Mouse (Mus musculus): ENCODE measurements around the gene Cox16. TPM values are rescaled to one million over a fixed set of nuclear protein-coding genes. Genes with fewer than 3 reads are reported as not detected.
"Not testable (repeated sequence)": the region's sequence is repeated elsewhere in the genome, so short reads cannot be mapped to it uniquely, and the experiment has no call there.

Gene Cox16
- polyA plus RNA-seq, 1 experiment from 2014 or later: 132 TPM

GRCm38 (mm10) chr12:81485311-81485710 lies 384 bp upstream of the Cox16 start:
- peaks cover 6% of the 10 kb centered on the region; the same call in 1 of the 2 replicates for H3K4me1 ChIP-seq (ENCODE audit: insufficient read depth)
- WGBS (ENCODE audit: insufficient replicate concordance): 46% methylated on average over 6 of the region's 6 CpGs
- peak overlapping the region; percentile 69 for H3K4me3 ChIP-seq (ENCODE audit: low read depth, low read length)
- H3K9me3 ChIP-seq (ENCODE audit: low read length): no peaks in the 10 kb centered on the region
- DNase-seq (no peak), ATAC-seq (no peak)
- no peaks in the 10 kb centered on the region for H3K36me3 ChIP-seq (replicated peaks; ENCODE audit: insufficient read depth, low read length)
- H3K4me2 ChIP-seq (ENCODE audit: low read depth, low read length): peak overlapping the region; percentile 68
- peak overlapping the region; percentile 97; the same call in 1 of the 2 replicates for H3K27ac ChIP-seq (ENCODE audit: low read depth)
- TF ChIP-seq CTCF (IDR thresholded peaks at IDR 0.05; ENCODE audit: low read depth) (no peak), EP300 (IDR thresholded peaks at IDR 0.05; ENCODE audit: low read depth) (no peak)
- no peaks in the 10 kb centered on the region for H3K27me3 ChIP-seq (ENCODE audit: insufficient read depth, low read length)
- no peak overlapping the region for H3K9ac ChIP-seq (replicated peaks)

DNA sequence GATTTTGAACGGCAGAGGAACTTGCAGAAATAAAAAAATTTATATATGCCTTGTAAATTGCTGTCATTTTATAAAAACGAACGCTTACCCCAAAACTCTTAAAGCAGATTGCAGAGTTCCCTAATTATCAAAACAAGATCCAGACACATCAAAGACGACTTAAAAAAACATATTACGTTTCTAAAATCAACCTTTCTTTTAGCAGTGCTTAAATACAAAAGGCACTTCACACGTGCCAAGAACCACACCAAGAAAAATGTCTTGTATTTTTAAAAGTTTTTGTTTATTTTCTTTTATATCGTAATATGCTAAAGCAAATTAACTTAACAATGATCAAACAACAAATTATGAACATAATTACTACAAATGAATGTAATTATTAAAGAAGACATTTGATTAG lies 715 bp downstream of the Cox16 start:
- Histone ChIP-seq H3K27me3 (ENCODE audit: insufficient read depth, low read length) (no peaks in the 10 kb centered on the region), H3K4me3 (ENCODE audit: low read depth, low read length) (peak overlapping the region; percentile 69), H3K9ac (replicated peaks) (peak overlapping the region; percentile 74), H3K4me1 (ENCODE audit: insufficient read depth) (peaks cover 6% of the 10 kb centered on the region; the same call in 1 of the 2 replicates), H3K27ac (ENCODE audit: low read depth) (peak overlapping the region; percentile 97), H3K4me2 (ENCODE audit: low read depth, low read length) (peak overlapping the region; percentile 68), H3K36me3 (replicated peaks; ENCODE audit: insufficient read depth, low read length) (0 out of 2 replicates have a peak, but pooled peaks cover 4% of the 10 kb centered on the region), H3K9me3 (ENCODE audit: low read length) (no peaks in the 10 kb centered on the region)
- ATAC-seq (no peak), DNase-seq (no peak)
- no peak for TF ChIP-seq CTCF (IDR thresholded peaks at IDR 0.05; ENCODE audit: low read depth)
- no peak for TF ChIP-seq EP300 (IDR thresholded peaks at IDR 0.05; ENCODE audit: low read depth)
- 2% methylated on average over 7 of the region's 7 CpGs for whole genome bisulfite sequencing (ENCODE audit: insufficient replicate concordance)

DNA sequence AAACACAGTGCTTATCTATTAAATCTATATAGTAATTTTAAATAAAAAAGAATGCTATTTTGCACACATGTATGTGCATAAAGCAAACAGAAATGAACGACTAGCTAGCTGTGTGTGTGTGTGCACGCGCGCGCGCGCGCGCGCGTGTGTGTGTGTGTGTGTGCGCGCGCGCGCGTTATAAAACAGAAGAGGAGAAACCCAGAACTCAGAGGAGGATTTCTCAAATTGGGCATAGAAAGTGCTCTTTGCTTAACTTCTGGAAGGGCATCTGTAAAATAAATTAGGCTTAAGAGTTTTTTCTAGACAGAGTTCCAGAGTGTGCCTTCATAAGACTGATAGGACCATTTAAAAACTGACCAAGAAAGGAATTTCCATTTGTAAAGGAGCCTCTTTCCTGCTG lies 1.3 kb downstream of the Cox16 start:
- 55% methylated on average over 17 of the region's 17 CpGs for WGBS (ENCODE audit: insufficient replicate concordance)
- no peak for ATAC-seq

DNA sequence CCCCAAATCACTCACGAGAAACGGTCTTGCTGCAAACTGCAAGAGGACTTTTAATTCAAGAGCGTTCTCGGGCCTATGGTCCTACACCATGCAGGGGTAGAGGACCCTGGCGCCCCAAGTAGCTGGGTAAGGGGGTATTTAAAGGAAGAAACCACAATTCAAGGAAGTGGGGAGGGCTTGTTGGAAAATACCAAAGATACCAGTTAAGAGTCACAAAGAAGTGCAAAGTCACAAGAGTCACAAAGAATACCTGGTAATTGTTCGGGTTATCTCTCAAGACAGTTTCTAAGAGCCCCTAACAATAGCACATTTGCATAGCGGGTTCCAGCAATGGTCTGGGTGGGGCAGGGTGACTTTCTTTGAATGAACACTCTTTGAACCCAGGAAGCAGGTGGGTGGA lies 25.9 kb downstream of the Cox16 start:
- H3K27me3 ChIP-seq (ENCODE audit: insufficient read depth, low read length); ATAC-seq; H3K9ac ChIP-seq (replicated peaks); H3K27ac ChIP-seq (ENCODE audit: low read depth); DNase-seq; H3K4me3 ChIP-seq (ENCODE audit: low read depth, low read length); H3K4me2 ChIP-seq (ENCODE audit: low read depth, low read length); H3K36me3 ChIP-seq (replicated peaks; ENCODE audit: insufficient read depth, low read length); H3K9me3 ChIP-seq (ENCODE audit: low read length); H3K4me1 ChIP-seq (ENCODE audit: insufficient read depth): not testable (repeated sequence)
- WGBS (ENCODE audit: insufficient replicate concordance): 83% methylated on average over 7 of the region's 7 CpGs

More for the DNA sequence above, 1.3 kb downstream of the Cox16 start:
- TF ChIP-seq EP300 (IDR thresholded peaks at IDR 0.05; ENCODE audit: low read depth) (no peak), CTCF (IDR thresholded peaks at IDR 0.05; ENCODE audit: low read depth) (no peak)
- H3K4me3 ChIP-seq (ENCODE audit: low read depth, low read length): peak overlapping the region; percentile 69
- no peaks in the 10 kb centered on the region for H3K27me3 ChIP-seq (ENCODE audit: insufficient read depth, low read length)
- H3K4me1 ChIP-seq (ENCODE audit: insufficient read depth): peaks cover 6% of the 10 kb centered on the region; the same call in 1 of the 2 replicates
- H3K9ac ChIP-seq (replicated peaks): peak overlapping the region; percentile 74; the same call in 1 of the 2 replicates
- DNase-seq: peak; percentile 52
- H3K27ac ChIP-seq (ENCODE audit: low read depth): no peak overlapping the region
- H3K36me3 ChIP-seq (replicated peaks; ENCODE audit: insufficient read depth, low read length): 0 out of 2 replicates have a peak, but pooled peaks cover 5% of the 10 kb centered on the region
- no peaks in the 10 kb centered on the region for H3K9me3 ChIP-seq (ENCODE audit: low read length)
- peak overlapping the region; percentile 68 for H3K4me2 ChIP-seq (ENCODE audit: low read depth, low read length)

DNA sequence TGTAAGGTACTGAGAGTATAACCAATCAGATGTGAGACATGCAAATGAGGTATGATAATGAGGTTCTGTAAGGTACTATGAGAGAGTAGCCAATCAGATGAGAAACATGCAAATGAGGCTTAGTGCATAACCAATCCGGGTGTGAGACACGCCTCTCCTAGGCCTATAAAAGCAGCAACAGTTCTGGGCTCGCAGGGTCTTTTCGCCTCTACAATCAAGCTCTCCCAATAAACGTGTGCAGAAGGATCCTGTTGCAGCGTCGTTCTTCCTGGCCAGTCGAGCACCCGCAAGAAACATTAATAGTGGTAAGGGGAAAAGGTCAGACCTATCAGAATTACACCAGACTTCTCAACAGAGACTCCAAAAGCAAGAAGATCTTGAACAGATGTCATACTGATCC lies 45.9 kb downstream of the Cox16 start:
- not testable (repeated sequence) for H3K27me3 ChIP-seq (ENCODE audit: insufficient read depth, low read length); H3K36me3 ChIP-seq (replicated peaks; ENCODE audit: insufficient read depth, low read length); H3K9me3 ChIP-seq (ENCODE audit: low read length); H3K4me2 ChIP-seq (ENCODE audit: low read depth, low read length); H3K4me3 ChIP-seq (ENCODE audit: low read depth, low read length); H3K27ac ChIP-seq (ENCODE audit: low read depth); H3K4me1 ChIP-seq (ENCODE audit: insufficient read depth); H3K9ac ChIP-seq (replicated peaks); ATAC-seq; DNase-seq
- 87% methylated on average over 9 of the region's 9 CpGs for WGBS (ENCODE audit: insufficient replicate concordance)

DNA sequence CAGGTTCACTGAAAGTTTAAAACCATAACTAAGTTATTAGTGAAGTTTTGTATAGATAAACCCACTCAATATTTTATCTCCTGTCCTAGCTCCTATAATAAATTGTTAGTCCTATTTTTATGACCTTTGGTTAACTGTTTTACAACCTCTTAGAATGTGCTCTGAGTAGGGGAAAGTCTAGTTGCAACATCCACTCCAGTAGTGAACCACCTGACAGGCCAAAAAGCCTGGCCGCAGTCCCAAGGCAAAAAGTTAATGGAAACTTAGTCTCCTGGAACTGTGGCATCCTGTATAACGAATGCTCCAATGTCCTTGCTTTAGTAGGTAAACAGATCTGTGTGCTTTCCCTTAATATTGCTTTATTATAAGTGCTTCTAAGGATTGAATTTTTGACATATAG lies 50.1 kb downstream of the Cox16 start:
- not testable (repeated sequence) for H3K4me3 ChIP-seq (ENCODE audit: low read depth, low read length); H3K9ac ChIP-seq (replicated peaks); H3K9me3 ChIP-seq (ENCODE audit: low read length); H3K4me2 ChIP-seq (ENCODE audit: low read depth, low read length); ATAC-seq; H3K36me3 ChIP-seq (replicated peaks; ENCODE audit: insufficient read depth, low read length); H3K27ac ChIP-seq (ENCODE audit: low read depth); H3K27me3 ChIP-seq (ENCODE audit: insufficient read depth, low read length); DNase-seq; H3K4me1 ChIP-seq (ENCODE audit: insufficient read depth)
- WGBS (ENCODE audit: insufficient replicate concordance): 74% methylated on average over 2 of the region's 2 CpGs

- no peak for TF ChIP-seq EP300 (IDR thresholded peaks at IDR 0.05; ENCODE audit: low read depth)
- TF ChIP-seq CTCF (IDR thresholded peaks at IDR 0.05; ENCODE audit: low read depth): no peak
- ATAC-seq: no peak
- WGBS (ENCODE audit: insufficient replicate concordance): 84% methylated on average over 1 of the region's 1 CpGs
These were observed 63.1 kb downstream of the Cox16 start, which contains the start of gene Adam4 for GRCm38 (mm10) chr12:81421846-81422245. Adam4 (minus strand) TSS chr12:81421946.

More at GRCm38 (mm10) chr12:81421846-81422245, 63.1 kb downstream of the Cox16 start, which contains the start of gene Adam4:
- Histone ChIP-seq H3K4me3 (ENCODE audit: low read depth, low read length) (no peak within 1 kb of the TSS), H3K9ac (replicated peaks) (no peak within 1 kb of the TSS), H3K36me3 (replicated peaks; ENCODE audit: insufficient read depth, low read length) (no peaks in the 10 kb centered on the region), H3K4me2 (ENCODE audit: low read depth, low read length) (no peak within 1 kb of the TSS), H3K4me1 (ENCODE audit: insufficient read depth) (no peaks in the 10 kb centered on the region), H3K9me3 (ENCODE audit: low read length) (peaks cover 7% of the 10 kb centered on the region; the same call in 1 of the 2 replicates), H3K27ac (ENCODE audit: low read depth) (no peak within 1 kb of the TSS), H3K27me3 (ENCODE audit: insufficient read depth, low read length) (no peaks in the 10 kb centered on the region)
- DNase-seq: no peak

Measured in liver, postnatal 0 days (tissue).